Mouse (Mus musculus) liver, adult 2 months (tissue): ENCODE measurements at regions not wholly inside any gene's neighbourhood (a gene's known extent, or its start where the extent isn't known, plus 50 kb on each side); places are given as distances from the start of the nearest gene placed in this dataset.
"Not testable (repeated sequence)": the region's sequence is repeated elsewhere in the genome, so short reads cannot be mapped to it uniquely, and the experiment has no call there.

Source experiments
- CTCF ChIP-seq: fragments of 200-500 bp; IDR thresholded peaks from 2 replicates; pipeline ENCODE4 v1.5.1; 2011; ENCODE audit warnings: low read depth, low read length, control low read depth
- POLR2A ChIP-seq: fragments of 200-500 bp; IDR thresholded peaks from 2 replicates; pipeline ENCODE4 v1.6.1; 2011; ENCODE audit warnings: low read length, control low read depth; ENCODE audit not compliant: insufficient read depth; ENCODE audit errors: extremely low read depth

- TF ChIP-seq CTCF, result 0 out of 2 replicates have a peak, but pooled peaks have one; percentile 1
- TF ChIP-seq POLR2A, result not testable (repeated sequence)
Observed at GRCm38 (mm10) chr16:20908467-20909351, 174.4 kb upstream of the Thpo start.
